Mouse (Mus musculus): ENCODE measurements at regions not wholly inside any gene's neighbourhood (a gene's known extent, or its start where the extent isn't known, plus 50 kb on each side); places are given as distances from the start of the nearest gene placed in this dataset.
"Not testable (repeated sequence)": the region's sequence is repeated elsewhere in the genome, so short reads cannot be mapped to it uniquely, and the experiment has no call there.

GRCm38 (mm10) chr19:29869526-29869925 lies 55.4 kb upstream of the Il33 start:
- CTCF ChIA-PET, result no interaction called here

DNA sequence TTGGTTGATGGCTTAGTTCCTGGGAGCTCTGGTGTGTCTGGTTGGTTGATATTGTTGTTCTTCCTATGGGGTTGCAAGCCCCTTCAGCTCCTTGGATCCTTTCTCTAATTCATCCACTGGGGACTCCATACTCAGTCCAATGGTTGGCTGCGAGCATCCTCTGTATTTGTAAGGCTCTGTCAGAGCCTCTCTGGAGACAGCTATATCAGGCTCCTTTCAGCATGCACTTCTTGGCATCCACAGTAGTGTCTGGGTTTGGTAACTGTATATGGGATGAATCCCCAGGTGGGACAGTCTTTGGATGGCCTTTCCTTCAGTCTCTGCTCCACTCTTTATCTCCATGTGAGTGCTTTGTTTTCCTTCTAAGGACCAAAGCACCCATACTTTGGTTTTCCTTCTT lies 55.9 kb upstream of the Ranbp6 start:
- CTCF ChIA-PET, result not testable (repeated sequence)

GRCm38 (mm10) chr19:29866822-29867221 lies 54.0 kb upstream of the Ranbp6 start:
- CTCF ChIA-PET, result interaction anchor here (0.6 kb wide), 1 partner anchor 207 kb away, joined by 3 read pairs; no protein-coding TSS in a partner anchor

DNA sequence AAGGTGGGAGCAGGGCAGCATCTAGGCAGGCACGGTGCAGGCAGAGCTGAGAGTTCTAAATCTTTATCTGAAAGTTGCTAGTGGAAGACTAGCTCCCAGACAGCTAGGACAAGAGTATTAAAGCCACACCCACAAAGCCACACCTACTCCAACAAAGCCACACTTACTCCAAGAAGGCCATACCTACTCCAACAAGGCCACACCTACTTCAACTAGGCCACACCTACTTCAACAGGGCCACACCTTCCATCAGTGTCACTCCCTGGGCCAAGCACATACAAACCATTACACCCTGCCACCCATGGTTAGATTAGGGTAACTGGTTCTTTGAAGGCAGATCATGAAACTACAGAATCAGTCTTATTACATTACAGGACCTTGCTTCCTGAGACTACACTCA lies 52.4 kb upstream of the Ranbp6 start:
- CTCF ChIA-PET, result no interaction called here

DNA sequence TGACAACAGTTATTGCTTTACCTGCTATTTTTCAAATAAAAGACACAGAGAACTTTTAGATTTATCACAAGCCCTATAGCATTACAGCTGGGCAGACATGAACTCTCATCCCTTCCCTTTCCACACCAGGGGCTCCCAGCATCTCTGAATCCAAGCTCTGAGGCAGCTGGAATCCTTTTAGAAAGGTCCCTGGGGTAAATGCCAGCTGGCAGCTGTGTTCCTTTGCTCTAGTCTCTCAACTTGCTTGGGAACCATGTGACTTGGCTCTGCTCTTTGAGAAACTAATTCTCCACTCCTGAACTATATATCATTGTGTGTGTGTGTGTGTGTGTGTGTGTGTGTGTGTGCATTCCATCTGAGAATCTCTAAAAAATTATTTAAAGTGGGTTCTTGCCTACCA lies 50.0 kb upstream of the Ranbp6 start:
- CTCF ChIA-PET, result no interaction called here

All from spleen, embryonic (tissue).